Mouse (Mus musculus): ENCODE measurements at regions not wholly inside any gene's neighbourhood (a gene's known extent, or its start where the extent isn't known, plus 50 kb on each side); places are given as distances from the start of the nearest gene placed in this dataset.

DNA sequence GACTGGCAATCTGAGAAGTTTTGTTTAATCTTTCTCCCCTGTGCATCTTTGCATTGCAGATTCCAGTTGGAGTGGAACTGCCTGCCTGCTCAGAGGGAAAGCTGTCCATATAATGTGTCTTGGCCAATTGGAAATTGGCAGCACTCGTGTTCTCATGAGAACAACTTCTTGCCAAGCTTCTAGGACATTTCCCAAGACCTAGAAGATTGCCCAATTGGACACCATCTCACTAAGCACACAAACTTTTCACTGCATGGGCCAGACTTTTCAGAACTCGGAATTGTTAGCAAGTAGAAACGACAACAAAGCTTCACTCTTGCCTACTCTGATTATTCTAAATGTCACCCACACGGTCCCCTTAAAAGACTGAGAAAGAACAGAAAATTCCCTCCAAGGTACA lies 409.8 kb downstream of the Rwdd3 start:
- in situ Hi-C loops (cut with MboI; ENCODE audit: low pct_ligation_motif_present, low pct_unique_long_range_greater_than_20kb, low sequenced_read_pairs), result no loop called here
- Histone ChIP-seq H3K79me2 (replicated peaks; ENCODE audit: control insufficient read depth, extremely low read depth, insufficient read depth, poor library complexity, severe bottlenecking) (no peaks in the 10 kb centered on the region), H3K36me3 (replicated peaks in 1 of 2; ENCODE audit: control insufficient read depth in 1 of 2, insufficient read depth in 1 of 2, low read length in 1 of 2) (no peaks in the 10 kb centered on the region), H3K9ac (ENCODE audit: insufficient read depth, low read depth) (no peak overlapping the region), H3K4me3 (replicated peaks in 1 of 3; ENCODE audit: low read depth in 2 of 3, low read length in 2 of 3, poor library complexity in 1 of 3) (no peak overlapping the region), H3K4me2 (ENCODE audit: insufficient read depth, low read depth, poor library complexity, severe bottlenecking) (no peak overlapping the region), H3K4me1 (ENCODE audit: control insufficient read depth in 1 of 2, insufficient read depth in 2 of 2) (no peaks in the 10 kb centered on the region), H3K27me3 (replicated peaks) (no peaks in the 10 kb centered on the region), H3K9me3 (replicated peaks; ENCODE audit: low read length) (peaks cover 35% of the 10 kb centered on the region), H3K27ac (ENCODE audit: insufficient read depth, low read depth) (no peak overlapping the region)
- dilution Hi-C loops (cut with MboI; ENCODE audit: extremely low pct_ligation_motif_present, extremely low pct_unique_long_range_greater_than_20kb, low sequenced_read_pairs), result no loop called here
- DNase-seq (ENCODE audit: extremely low read depth), result no peak
- TF ChIP-seq TCF12 (IDR thresholded peaks at IDR 0.05; ENCODE audit: low read depth, low read length) (no peak), ELF1 (IDR thresholded peaks at IDR 0.05; ENCODE audit: low read depth, low read length) (no peak), JUND (conservative IDR thresholded peaks at IDR 0.05; ENCODE audit: low read depth, low read length) (no peak), BHLHE40 (IDR thresholded peaks at IDR 0.05; ENCODE audit: low read depth, low read length) (no peak), MEF2A (IDR thresholded peaks at IDR 0.05; ENCODE audit: borderline replicate concordance, low read depth, low read length) (no peak), JUN (IDR thresholded peaks at IDR 0.05; ENCODE audit: insufficient read depth, low read depth, low read length) (no peak), TBP (conservative IDR thresholded peaks at IDR 0.05; ENCODE audit: low read depth, low read length) (no peak), ZKSCAN1 (IDR thresholded peaks at IDR 0.05; ENCODE audit: borderline replicate concordance, low read depth, low read length) (no peak), RCOR1 (conservative IDR thresholded peaks at IDR 0.05; ENCODE audit: low read depth, low read length) (no peak)

DNA sequence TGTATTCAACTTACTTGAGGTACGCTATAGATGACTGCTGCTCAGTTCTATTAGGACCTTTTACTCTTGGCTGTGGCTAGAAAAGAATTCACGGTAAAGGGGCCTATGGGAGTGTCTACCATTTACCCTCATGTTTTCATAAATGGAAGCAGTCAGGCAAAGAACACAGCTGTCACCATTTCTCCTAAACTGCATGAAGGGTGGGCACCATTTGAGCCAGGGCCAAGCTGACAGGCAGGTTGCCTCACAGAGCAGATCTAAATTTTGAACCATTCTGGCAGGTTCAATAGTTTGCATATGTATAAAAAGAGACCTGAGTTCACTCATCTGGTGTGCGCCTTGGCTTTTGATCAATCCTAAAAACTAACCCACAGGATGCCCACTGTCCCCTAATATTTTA lies 410.3 kb downstream of the Rwdd3 start:
- Histone ChIP-seq H3K27me3 (replicated peaks) (no peaks in the 10 kb centered on the region), H3K4me3 (replicated peaks in 1 of 3; ENCODE audit: low read depth in 2 of 3, low read length in 2 of 3, poor library complexity in 1 of 3) (no peak overlapping the region), H3K36me3 (replicated peaks in 1 of 2; ENCODE audit: control insufficient read depth in 1 of 2, insufficient read depth in 1 of 2, low read length in 1 of 2) (no peaks in the 10 kb centered on the region), H3K9me3 (replicated peaks; ENCODE audit: low read length) (peaks cover 32% of the 10 kb centered on the region), H3K4me1 (ENCODE audit: control insufficient read depth in 1 of 2, insufficient read depth in 2 of 2) (no peaks in the 10 kb centered on the region), H3K4me2 (ENCODE audit: insufficient read depth, low read depth, poor library complexity, severe bottlenecking) (no peak overlapping the region), H3K79me2 (replicated peaks; ENCODE audit: control insufficient read depth, extremely low read depth, insufficient read depth, poor library complexity, severe bottlenecking) (no peaks in the 10 kb centered on the region), H3K27ac (ENCODE audit: insufficient read depth, low read depth) (no peak overlapping the region), H3K9ac (ENCODE audit: insufficient read depth, low read depth) (no peak overlapping the region)
- DNase-seq (ENCODE audit: extremely low read depth), result no peak
- TF ChIP-seq TCF12 (IDR thresholded peaks at IDR 0.05; ENCODE audit: low read depth, low read length) (no peak), JUN (IDR thresholded peaks at IDR 0.05; ENCODE audit: insufficient read depth, low read depth, low read length) (no peak), SMC3 (IDR thresholded peaks at IDR 0.05; ENCODE audit: low read depth, low read length) (no peak), TBP (conservative IDR thresholded peaks at IDR 0.05; ENCODE audit: low read depth, low read length) (no peak), E2F4 (IDR thresholded peaks at IDR 0.05; ENCODE audit: insufficient replicate concordance, low read depth, low read length) (no peak), SIN3A (IDR thresholded peaks at IDR 0.05; ENCODE audit: low read length) (no peak), USF2 (conservative IDR thresholded peaks at IDR 0.05; ENCODE audit: low read depth, low read length) (no peak), JUND (conservative IDR thresholded peaks at IDR 0.05; ENCODE audit: low read depth, low read length) (no peak), NELFE (IDR thresholded peaks at IDR 0.05; ENCODE audit: low read depth, low read length) (no peak), POLR2AphosphoS2 (IDR thresholded peaks at IDR 0.05; ENCODE audit: low read depth, low read length) (no peak), MYC (IDR thresholded peaks at IDR 0.05; ENCODE audit: low read depth, low read length) (no peak), ZMIZ1 (IDR thresholded peaks at IDR 0.05; ENCODE audit: low read depth, low read length) (no peak), MEF2A (IDR thresholded peaks at IDR 0.05; ENCODE audit: borderline replicate concordance, low read depth, low read length) (no peak), CHD1 (IDR thresholded peaks at IDR 0.05; ENCODE audit: low read depth, low read length) (no peak), MAX (IDR thresholded peaks at IDR 0.05; ENCODE audit: low read length) (no peak), ZNF384 (IDR thresholded peaks at IDR 0.05; ENCODE audit: low read depth, low read length) (no peak), MAZ (IDR thresholded peaks at IDR 0.05; ENCODE audit: low read depth, low read length) (no peak), ELF1 (IDR thresholded peaks at IDR 0.05; ENCODE audit: low read depth, low read length) (no peak), RCOR1 (conservative IDR thresholded peaks at IDR 0.05; ENCODE audit: low read depth, low read length) (no peak), ZKSCAN1 (IDR thresholded peaks at IDR 0.05; ENCODE audit: borderline replicate concordance, low read depth, low read length) (no peak)
- in situ Hi-C loops (cut with MboI; ENCODE audit: low pct_ligation_motif_present, low pct_unique_long_range_greater_than_20kb, low sequenced_read_pairs), result no loop called here
- dilution Hi-C loops (cut with MboI; ENCODE audit: extremely low pct_ligation_motif_present, extremely low pct_unique_long_range_greater_than_20kb, low sequenced_read_pairs), result no loop called here
